15 mouse cellular contexts compared by ENCODE assay signal in the genomic region with DNA sequence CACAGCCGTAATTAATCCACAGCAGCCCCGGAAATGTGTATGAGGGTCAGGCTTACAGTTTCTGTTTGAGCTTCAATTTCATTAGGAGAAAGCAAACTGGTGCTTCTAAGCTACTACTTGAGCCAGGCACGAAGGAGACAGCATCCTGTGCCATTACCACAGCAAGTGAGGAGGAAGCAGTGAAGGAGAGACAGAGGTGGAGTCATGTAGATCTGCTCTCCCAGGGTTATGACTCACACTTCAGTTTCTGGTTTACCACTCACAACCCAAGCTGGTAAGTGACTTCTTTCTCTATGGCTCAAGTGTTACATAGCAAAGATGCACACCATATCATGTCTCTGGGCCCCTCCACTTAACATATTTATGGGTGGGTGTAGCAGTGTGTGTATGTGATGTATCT.
A peak's percentile ranks its signal among the peaks of the same experiment; 100 is the strongest.
DNase-seq lines count a peak whose midpoint lies in the region; ATAC-seq lines count a peak whose summit lies in the region.
"Had no signal": no experiment of that assay in that cellular context is flagged by ENCODE, and none has a peak within 500 bp of the region (broad histone marks: within the 10 kb centered on the region; RNA-seq: fewer than 3 reads in every experiment).

No protein-coding gene starts in this region.

- no peak for DNase-seq in frontal cortex, postnatal 10 days (ENCODE audit: low spot score in 2 of 2)
- DNase-seq in 3134 (ENCODE audit: extremely low read depth, insufficient read length, low spot score) (peak; percentile 45), NIH3T3 (ENCODE audit: low read depth) (peak; percentile 9)
- DNase-seq in B cell, adult 2 months = no peak
- DNase-seq in gastrocnemius, postnatal 36 days = no peak
- no peak for DNase-seq in heart, postnatal 14 days
- DNase-seq: cerebellum, postnatal 25 days; heart, adult 2 months; kidney, adult 2 months; liver, embryonic 13.5 days; lung, postnatal 14 days; thymus, postnatal 36 days had no signal

- intact Hi-C loops in gastrocnemius, postnatal 36 days (cut with DNase I) = no loop called here
- intact Hi-C loops in heart, postnatal 14 days (cut with DNase I) = no loop called here

- peak; percentile 94 for ATAC-seq in frontal cortex, adult (ENCODE audit: low TSS enrichment)
- peak; percentile 88 for ATAC-seq in inflammation-experienced regulatory T-cells, adult 6 months
- ATAC-seq: midbrain, embryonic 13.5 days had no signal

Comparison
In these comparisons a context has a peak if more than half of its experiments do, and no peak if none do; other contexts are left out.
1. DNase-seq: peak in 3134 (single experiment) and NIH3T3 (single experiment); none in frontal cortex, postnatal 10 days (0 of 2), B cell, adult 2 months (0 of 2), gastrocnemius, postnatal 36 days (0 of 2) and heart, postnatal 14 days (0 of 2).